Mouse (Mus musculus) lung, embryonic 16.5 days (tissue): Measurements from ENCODE around the gene Adora3. TPM values are rescaled to one million over a fixed set of nuclear protein-coding genes. Genes with fewer than 3 reads are reported as not detected.

Experiments used
- ATAC-seq: fragments of 200-750 bp; cut with Nextera tagmentation; 2 replicates; pipeline ENCODE4 v1.8.0; 2017; ENCODE audit warnings: low read depth, mild to moderate bottlenecking, moderate library complexity
- H3K27ac ChIP-seq: fragments of 300-500 bp; sonication (generic); 2 replicates; pipeline ENCODE4 v1.5.1; 2014; ENCODE audit warnings: mild to moderate bottlenecking, control low read depth, low read length
- H3K27me3 ChIP-seq: fragments of 300-500 bp; sonication (generic); 2 replicates; pipeline ENCODE4 v1.6.1; 2014; ENCODE audit warnings: low read depth, low read length, mixed read lengths; ENCODE audit not compliant: control insufficient read depth, insufficient read depth
- H3K36me3 ChIP-seq: fragments of 300-500 bp; sonication (generic); 2 replicates; pipeline ENCODE4 v1.6.1; 2014; ENCODE audit warnings: low read length; ENCODE audit not compliant: control insufficient read depth, insufficient read depth
- H3K4me1 ChIP-seq: fragments of 300-500 bp; sonication (generic); replicated peaks from 2 replicates; pipeline ENCODE4 v1.6.1; 2014; ENCODE audit warnings: low read length, mixed read lengths; ENCODE audit not compliant: control insufficient read depth, insufficient read depth
- H3K4me2 ChIP-seq: fragments of 300-500 bp; sonication (generic); 2 replicates; pipeline ENCODE4 v1.6.1; 2014; ENCODE audit warnings: low read depth, low read length, control low read depth
- H3K4me3 ChIP-seq: fragments of 300-500 bp; sonication (generic); 2 replicates; pipeline ENCODE4 v1.5.1; 2014; ENCODE audit warnings: mild to moderate bottlenecking, low read length, control low read depth
- H3K9ac ChIP-seq: fragments of 300-500 bp; sonication (generic); 2 replicates; pipeline ENCODE4 v1.6.1; 2014; ENCODE audit warnings: low read length, control low read depth
- H3K9me3 ChIP-seq: fragments of 300-500 bp; sonication (generic); 2 replicates; pipeline ENCODE4 v1.6.1; 2016; ENCODE audit warnings: low read length; ENCODE audit not compliant: control insufficient read depth
- WGBS: fragments of 180-500 bp; shearing (Covaris S2); extraction: QIAGEN DNeasy Blood & Tissue Kit; methylation state at CpG from one replicate; pipeline ENCODE4 v1.1.7; 2014; 5-methylcytosine and 5-hydroxymethylcytosine counted together
- polyA plus RNA-seq: library from polyadenylated mRNA; unstranded; fragments of >200 nt; fragmentation: Nextera tagmentation; extraction: Ambion mirVana; gene quantifications from 2 replicates; pipeline ENCODE4 v1.2.1, GENCODE M21; 2015

The Adora3 gene
- polyA plus RNA-seq, 1 experiment from 2014 or later, result 0.45 TPM

DNA sequence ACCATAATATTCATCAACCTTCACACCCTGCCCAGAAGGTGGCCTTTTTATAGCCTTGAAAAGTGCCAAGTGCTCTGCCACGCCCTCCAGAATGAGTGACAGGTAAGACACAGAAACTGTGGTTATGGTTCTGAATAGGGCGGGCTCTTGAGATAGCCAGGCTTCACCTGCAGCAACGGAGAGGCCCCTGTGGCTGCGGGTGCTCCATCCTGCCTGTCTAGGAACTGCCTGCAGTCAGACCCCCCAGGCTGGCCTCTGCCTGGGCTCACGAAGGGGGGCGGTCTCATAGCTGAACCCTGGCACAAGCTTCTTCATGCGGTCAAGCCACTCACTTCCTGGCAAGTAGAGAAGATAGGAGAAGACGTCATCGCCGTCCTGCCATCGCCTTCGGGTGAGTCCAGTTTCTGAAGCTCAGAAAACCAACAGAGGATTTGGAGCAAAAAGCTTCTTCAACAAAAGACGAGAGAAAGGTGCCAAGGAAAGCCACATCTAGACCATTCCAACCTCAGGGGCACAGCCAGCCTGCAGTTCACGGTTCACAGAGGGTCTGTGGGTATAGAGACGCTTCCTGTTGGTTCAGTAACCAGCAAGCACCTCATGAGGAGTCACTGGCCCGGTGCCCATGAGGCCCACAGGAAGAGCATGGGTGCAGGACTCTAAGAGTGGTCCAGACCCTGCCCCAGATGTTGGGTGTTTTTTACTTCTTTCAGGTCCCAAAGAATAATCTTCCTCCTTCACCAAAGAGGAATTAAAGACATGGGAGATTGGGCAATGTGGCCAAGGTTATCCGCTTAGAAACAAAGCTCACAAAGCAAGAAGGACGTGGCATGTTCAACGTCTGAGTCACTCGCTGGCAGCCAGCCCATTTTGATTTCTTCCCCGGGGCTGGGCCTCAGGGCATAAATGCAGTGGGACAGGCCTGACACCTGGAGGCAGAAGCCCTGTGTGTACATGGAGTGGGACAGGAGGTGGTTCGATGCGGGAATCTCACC lies 24.2 kb downstream of the Adora3 start:
- Histone ChIP-seq H3K4me1 (peaks cover 18% of the 10 kb centered on the region), H3K27ac (peak overlapping the region; percentile 88), H3K4me3 (no peak overlapping the region), H3K27me3 (no peaks in the 10 kb centered on the region), H3K9me3 (no peaks in the 10 kb centered on the region), H3K36me3 (no peaks in the 10 kb centered on the region), H3K9ac (peak overlapping the region; percentile 38; the same call in 1 of the 2 replicates), H3K4me2 (peak overlapping the region; percentile 25; the same call in 1 of the 2 replicates)
- peak; percentile 81 for ATAC-seq
- WGBS, result 46% methylated on average over 23 of the region's 23 CpGs

DNA sequence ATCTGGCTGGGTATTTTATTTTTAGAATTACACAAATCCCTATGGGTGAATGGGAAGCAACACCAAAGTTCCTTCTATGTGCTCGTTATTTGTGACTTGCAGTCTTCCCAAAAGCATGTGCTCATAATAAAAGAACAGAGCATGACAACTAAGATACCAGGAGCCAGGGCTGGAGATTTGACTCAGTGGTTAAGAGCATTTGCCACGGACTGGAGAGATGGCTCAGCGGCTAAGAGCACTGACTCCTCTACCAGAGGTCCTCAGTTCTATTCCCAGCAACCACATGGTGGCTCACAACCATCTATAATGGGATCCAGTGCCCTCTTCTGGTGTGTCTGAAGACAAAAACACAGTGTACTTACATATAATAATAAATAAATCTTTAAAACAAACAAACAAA lies 26.2 kb downstream of the Adora3 start:
- Histone ChIP-seq H3K9me3 (no peaks in the 10 kb centered on the region), H3K27ac (no peak overlapping the region), H3K4me2 (no peak overlapping the region), H3K9ac (no peak overlapping the region), H3K36me3 (no peaks in the 10 kb centered on the region), H3K4me1 (peaks cover 18% of the 10 kb centered on the region), H3K4me3 (no peak overlapping the region), H3K27me3 (no peaks in the 10 kb centered on the region)
- 87% methylated on average over 3 of the region's 3 CpGs for WGBS
- no peak for ATAC-seq

DNA sequence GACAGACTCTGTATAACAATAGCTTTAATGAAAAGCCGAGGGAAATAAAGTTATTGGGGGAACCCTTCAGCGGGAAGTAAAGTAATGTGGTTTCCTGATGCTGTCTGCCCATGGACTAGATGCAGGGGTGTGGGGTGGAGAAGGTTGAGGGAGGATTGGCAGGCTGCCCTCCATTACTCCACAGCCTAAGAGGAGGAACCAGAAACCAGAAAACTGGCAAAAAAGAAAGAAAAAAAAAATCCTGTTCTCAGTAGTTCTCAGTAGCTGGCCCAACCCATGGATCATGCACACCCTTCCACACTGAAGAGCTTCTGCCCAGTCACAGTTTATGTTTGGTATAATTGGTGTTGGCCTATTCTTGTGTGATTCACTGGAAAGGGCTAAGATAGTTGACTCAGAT lies 27.7 kb downstream of the Adora3 start:
- H3K36me3 ChIP-seq, result no peaks in the 10 kb centered on the region
- H3K27ac ChIP-seq, result no peak overlapping the region
- H3K27me3 ChIP-seq, result no peaks in the 10 kb centered on the region
- 65% methylated on average over 2 of the region's 2 CpGs for WGBS
- no peak for ATAC-seq
- no peak overlapping the region for H3K9ac ChIP-seq
- no peak overlapping the region for H3K4me2 ChIP-seq
- H3K9me3 ChIP-seq, result no peaks in the 10 kb centered on the region
- H3K4me3 ChIP-seq, result no peak overlapping the region
- H3K4me1 ChIP-seq, result peaks cover 16% of the 10 kb centered on the region

DNA sequence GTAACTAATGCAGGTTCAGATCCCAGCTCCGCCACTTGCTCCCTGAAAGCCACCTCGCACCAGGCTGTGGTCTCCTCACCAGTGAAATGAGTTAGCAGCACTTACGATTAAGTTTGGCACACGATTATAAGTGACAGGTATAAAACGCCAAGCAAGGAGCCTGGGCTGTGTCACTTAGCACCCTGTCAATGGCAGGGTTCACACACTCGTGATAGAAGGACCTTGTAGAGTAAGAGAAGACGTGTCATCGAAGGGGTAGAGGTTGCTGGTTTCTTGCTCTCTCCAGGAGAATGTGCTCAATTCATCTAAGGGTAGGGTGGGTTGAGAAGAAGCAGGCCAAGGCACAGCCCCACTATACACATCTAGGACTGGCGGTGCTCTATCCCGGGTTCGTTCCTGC lies 28.2 kb downstream of the Adora3 start:
- H3K27ac ChIP-seq, result no peak overlapping the region
- H3K36me3 ChIP-seq, result no peaks in the 10 kb centered on the region
- H3K9ac ChIP-seq, result no peak overlapping the region
- H3K27me3 ChIP-seq, result no peaks in the 10 kb centered on the region
- 80% methylated on average over 11 of the region's 11 CpGs for whole genome bisulfite sequencing
- no peaks in the 10 kb centered on the region for H3K9me3 ChIP-seq
- H3K4me2 ChIP-seq, result no peak overlapping the region
- H3K4me3 ChIP-seq, result no peak overlapping the region
- ATAC-seq, result no peak
- peaks cover 16% of the 10 kb centered on the region for H3K4me1 ChIP-seq

DNA sequence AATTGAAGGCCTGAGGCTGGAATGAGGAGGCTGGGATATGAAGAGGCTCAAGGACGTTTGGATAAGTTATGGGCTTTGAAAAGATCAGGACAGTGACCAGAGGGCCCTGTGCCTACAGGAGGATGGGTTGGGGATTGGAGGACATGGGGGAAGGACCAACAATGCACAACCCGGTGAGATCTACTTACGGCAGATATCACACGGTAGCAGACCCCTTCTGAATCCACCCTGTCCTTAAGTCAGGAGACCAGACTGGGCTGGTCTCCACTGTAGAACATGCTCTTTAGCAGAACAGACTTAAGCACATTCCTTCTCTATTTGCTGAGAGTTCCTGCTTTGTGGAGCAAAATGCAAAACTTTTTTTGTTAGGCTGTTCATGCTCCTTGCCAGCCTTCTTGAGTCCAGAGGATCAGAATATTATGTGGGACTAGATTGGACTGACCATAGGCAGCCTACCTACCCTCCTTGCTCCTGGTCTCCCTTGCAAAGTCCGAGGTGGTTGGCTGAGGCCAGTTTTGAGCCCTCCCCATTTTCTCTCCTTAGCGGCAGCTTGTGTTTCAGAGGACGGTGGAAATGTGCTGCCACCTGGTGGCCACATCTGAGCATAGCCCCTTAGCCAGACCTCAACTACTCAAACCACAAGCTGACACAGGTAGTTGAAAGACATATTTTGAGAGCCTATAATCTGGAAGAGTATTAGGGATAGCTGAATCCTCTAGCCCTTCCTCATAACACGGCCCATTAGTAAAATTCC lies 28.9 kb downstream of the Adora3 start:
- no peaks in the 10 kb centered on the region for H3K36me3 ChIP-seq
- 32% methylated on average over 8 of the region's 8 CpGs for WGBS
- no peak overlapping the region for H3K4me3 ChIP-seq
- H3K4me2 ChIP-seq, result no peak overlapping the region
- no peak overlapping the region for H3K9ac ChIP-seq
- no peaks in the 10 kb centered on the region for H3K27me3 ChIP-seq
- no peak overlapping the region for H3K27ac ChIP-seq
- ATAC-seq, result peak; percentile 68
- H3K9me3 ChIP-seq, result no peaks in the 10 kb centered on the region
- peaks cover 10% of the 10 kb centered on the region for H3K4me1 ChIP-seq

GRCm38 (mm10) chr3:105900266-105900665 lies 29.6 kb downstream of the Adora3 start:
- H3K36me3 ChIP-seq, result no peaks in the 10 kb centered on the region
- no peak overlapping the region for H3K9ac ChIP-seq
- no peak overlapping the region for H3K27ac ChIP-seq
- WGBS, result 74% methylated on average over 6 of the region's 6 CpGs
- H3K4me2 ChIP-seq, result no peak overlapping the region
- no peak overlapping the region for H3K4me3 ChIP-seq
- peaks cover 3% of the 10 kb centered on the region for H3K4me1 ChIP-seq
- ATAC-seq, result no peak
- no peaks in the 10 kb centered on the region for H3K27me3 ChIP-seq
- H3K9me3 ChIP-seq, result no peaks in the 10 kb centered on the region

- ATAC-seq, result no peak
- H3K36me3 ChIP-seq, result no peaks in the 10 kb centered on the region
- no peaks in the 10 kb centered on the region for H3K4me1 ChIP-seq
- no peak overlapping the region for H3K4me2 ChIP-seq
- no peaks in the 10 kb centered on the region for H3K27me3 ChIP-seq
- H3K9me3 ChIP-seq, result no peaks in the 10 kb centered on the region
- no peak overlapping the region for H3K27ac ChIP-seq
- H3K4me3 ChIP-seq, result no peak overlapping the region
- 77% methylated on average over 3 of the region's 3 CpGs for WGBS
- no peak overlapping the region for H3K9ac ChIP-seq
Measured at GRCm38 (mm10) chr3:105900716-105901115, 30.1 kb downstream of the Adora3 start.

GRCm38 (mm10) chr3:105901468-105901867 lies 30.8 kb downstream of the Adora3 start:
- Histone ChIP-seq H3K4me3 (no peak overlapping the region), H3K36me3 (no peaks in the 10 kb centered on the region), H3K9me3 (no peaks in the 10 kb centered on the region), H3K4me1 (no peaks in the 10 kb centered on the region), H3K4me2 (no peak overlapping the region), H3K27me3 (no peaks in the 10 kb centered on the region), H3K27ac (no peak overlapping the region), H3K9ac (no peak overlapping the region)
- WGBS, result 62% methylated on average over 4 of the region's 4 CpGs
- no peak for ATAC-seq

DNA sequence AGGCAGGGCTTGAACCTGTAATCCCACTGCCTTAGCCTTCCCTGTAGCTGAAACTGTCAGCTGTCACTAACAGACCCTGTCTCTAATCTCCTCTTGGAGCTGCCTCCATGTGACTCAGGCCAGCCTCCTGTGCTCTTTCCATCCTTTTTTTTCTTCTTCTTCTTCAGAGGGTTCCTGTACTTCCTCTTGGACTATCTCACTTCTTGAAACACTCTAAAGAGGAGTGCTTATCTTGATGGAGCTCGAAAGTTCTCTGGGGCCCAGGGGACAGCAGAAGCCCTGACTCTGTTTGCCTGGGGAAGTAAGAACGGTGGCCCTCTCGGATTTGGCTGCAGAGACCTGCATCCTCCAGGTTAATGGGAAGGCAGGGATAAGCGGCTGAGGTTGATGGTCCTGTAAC lies 33.6 kb downstream of the Adora3 start:
- Histone ChIP-seq H3K36me3 (no peaks in the 10 kb centered on the region), H3K4me1 (no peaks in the 10 kb centered on the region), H3K4me2 (no peak overlapping the region), H3K9ac (no peak overlapping the region), H3K9me3 (no peaks in the 10 kb centered on the region), H3K27me3 (no peaks in the 10 kb centered on the region), H3K4me3 (no peak overlapping the region), H3K27ac (no peak overlapping the region)
- ATAC-seq, result no peak
- 46% methylated on average over 4 of the region's 4 CpGs for WGBS
